Mouse (Mus musculus): ENCODE data around the gene Cd300a. TPM values are rescaled to one million over a fixed set of nuclear protein-coding genes. Genes with fewer than 3 reads are reported as not detected.
A peak's percentile ranks its signal among the peaks of the same experiment; 100 is the strongest.

The Cd300a gene
- polyA plus RNA-seq, 1 experiment from 2014 or later = 1.5 TPM

GRCm38 (mm10) chr11:114868280-114868679 lies 21.6 kb upstream of the Cd300a start:
- TF ChIP-seq EP300 (optimal IDR thresholded peaks at IDR 0.05) (no peak), CTCF (IDR thresholded peaks at IDR 0.05; ENCODE audit: low read depth) (no peak; the same call in 1 of the 2 replicates)
- Histone ChIP-seq H3K9ac (ENCODE audit: low read length) (no peak overlapping the region), H3K27ac (replicated peaks) (no peak overlapping the region), H3K4me1 (replicated peaks; ENCODE audit: control insufficient read depth, insufficient read depth) (0 out of 2 replicates have a peak, but pooled peaks cover 7% of the 10 kb centered on the region), H3K27me3 (ENCODE audit: control insufficient read depth, insufficient read depth, low read length) (no peaks in the 10 kb centered on the region), H3K4me2 (replicated peaks; ENCODE audit: low read depth) (no peak overlapping the region), H3K36me3 (ENCODE audit: control insufficient read depth, insufficient read depth, low read length) (no peaks in the 10 kb centered on the region), H3K9me3 (ENCODE audit: control insufficient read depth, low read length) (no peaks in the 10 kb centered on the region), H3K4me3 (ENCODE audit: low read depth, low read length) (no peak overlapping the region)
- ATAC-seq (ENCODE audit: low FRiP score, low TSS enrichment) = 0 out of 2 replicates have a peak, but pooled peaks have one; percentile 14
- no peak for DNase-seq (ENCODE audit: low spot score)
- 83% methylated on average over 12 of the region's 12 CpGs for WGBS

GRCm38 (mm10) chr11:114869787-114870186 lies 20.1 kb upstream of the Cd300a start:
- no peak for TF ChIP-seq EP300 (optimal IDR thresholded peaks at IDR 0.05)
- TF ChIP-seq CTCF (IDR thresholded peaks at IDR 0.05; ENCODE audit: low read depth) = no peak
- Histone ChIP-seq H3K27ac (replicated peaks) (no peak overlapping the region), H3K27me3 (ENCODE audit: control insufficient read depth, insufficient read depth, low read length) (no peaks in the 10 kb centered on the region), H3K36me3 (ENCODE audit: control insufficient read depth, insufficient read depth, low read length) (no peaks in the 10 kb centered on the region), H3K9ac (ENCODE audit: low read length) (no peak overlapping the region), H3K4me1 (replicated peaks; ENCODE audit: control insufficient read depth, insufficient read depth) (0 out of 2 replicates have a peak, but pooled peaks cover 7% of the 10 kb centered on the region), H3K4me2 (replicated peaks; ENCODE audit: low read depth) (no peak overlapping the region), H3K9me3 (ENCODE audit: control insufficient read depth, low read length) (no peaks in the 10 kb centered on the region), H3K4me3 (ENCODE audit: low read depth, low read length) (no peak overlapping the region)
- DNase-seq (ENCODE audit: low spot score) (no peak), ATAC-seq (ENCODE audit: low FRiP score, low TSS enrichment) (no peak)
- WGBS = 88% methylated on average over 1 of the region's 1 CpGs

- 89% methylated on average over 2 of the region's 2 CpGs for WGBS
- DNase-seq (ENCODE audit: low spot score) (no peak), ATAC-seq (ENCODE audit: low FRiP score, low TSS enrichment) (no peak)
- H3K4me2 ChIP-seq (replicated peaks; ENCODE audit: low read depth) = no peak overlapping the region
- H3K9ac ChIP-seq (ENCODE audit: low read length) = no peak overlapping the region
- no peak overlapping the region for H3K27ac ChIP-seq (replicated peaks)
- H3K4me3 ChIP-seq (ENCODE audit: low read depth, low read length) = no peak overlapping the region
- 0 out of 2 replicates have a peak, but pooled peaks cover 3% of the 10 kb centered on the region for H3K4me1 ChIP-seq (replicated peaks; ENCODE audit: control insufficient read depth, insufficient read depth)
- TF ChIP-seq EP300 (optimal IDR thresholded peaks at IDR 0.05) = no peak
- no peak for TF ChIP-seq CTCF (IDR thresholded peaks at IDR 0.05; ENCODE audit: low read depth)
- no peaks in the 10 kb centered on the region for H3K36me3 ChIP-seq (ENCODE audit: control insufficient read depth, insufficient read depth, low read length)
- no peaks in the 10 kb centered on the region for H3K27me3 ChIP-seq (ENCODE audit: control insufficient read depth, insufficient read depth, low read length)
- H3K9me3 ChIP-seq (ENCODE audit: control insufficient read depth, low read length) = no peaks in the 10 kb centered on the region
Measured at GRCm38 (mm10) chr11:114871540-114871939, 18.3 kb upstream of the Cd300a start.

GRCm38 (mm10) chr11:114873022-114873817 lies 16.6 kb upstream of the Cd300a start:
- Histone ChIP-seq H3K4me2 (replicated peaks; ENCODE audit: low read depth) (no peak overlapping the region), H3K9me3 (ENCODE audit: control insufficient read depth, low read length) (no peaks in the 10 kb centered on the region), H3K4me1 (replicated peaks; ENCODE audit: control insufficient read depth, insufficient read depth) (no peaks in the 10 kb centered on the region), H3K9ac (ENCODE audit: low read length) (no peak overlapping the region), H3K27ac (replicated peaks) (no peak overlapping the region), H3K27me3 (ENCODE audit: control insufficient read depth, insufficient read depth, low read length) (no peaks in the 10 kb centered on the region), H3K4me3 (ENCODE audit: low read depth, low read length) (no peak overlapping the region), H3K36me3 (ENCODE audit: control insufficient read depth, insufficient read depth, low read length) (no peaks in the 10 kb centered on the region)
- WGBS = 29% methylated on average over 6 of the region's 6 CpGs
- no peak for DNase-seq (ENCODE audit: low spot score)
- no peak for ATAC-seq (ENCODE audit: low FRiP score, low TSS enrichment)
- no peak for TF ChIP-seq EP300 (optimal IDR thresholded peaks at IDR 0.05)
- no peak for TF ChIP-seq CTCF (IDR thresholded peaks at IDR 0.05; ENCODE audit: low read depth)

GRCm38 (mm10) chr11:114874226-114875145 lies 15.4 kb upstream of the Cd300a start:
- no peak overlapping the region for H3K27ac ChIP-seq (replicated peaks)
- DNase-seq (ENCODE audit: low spot score) = no peak
- no peak overlapping the region for H3K4me2 ChIP-seq (replicated peaks; ENCODE audit: low read depth)
- H3K27me3 ChIP-seq (ENCODE audit: control insufficient read depth, insufficient read depth, low read length) = no peaks in the 10 kb centered on the region
- H3K4me1 ChIP-seq (replicated peaks; ENCODE audit: control insufficient read depth, insufficient read depth) = no peaks in the 10 kb centered on the region
- no peak for ATAC-seq (ENCODE audit: low FRiP score, low TSS enrichment)
- no peak overlapping the region for H3K9ac ChIP-seq (ENCODE audit: low read length)
- WGBS = 58% methylated on average over 9 of the region's 9 CpGs
- H3K36me3 ChIP-seq (ENCODE audit: control insufficient read depth, insufficient read depth, low read length) = no peaks in the 10 kb centered on the region
- no peaks in the 10 kb centered on the region for H3K9me3 ChIP-seq (ENCODE audit: control insufficient read depth, low read length)
- TF ChIP-seq CTCF (IDR thresholded peaks at IDR 0.05; ENCODE audit: low read depth) (no peak), EP300 (optimal IDR thresholded peaks at IDR 0.05) (no peak)
- H3K4me3 ChIP-seq (ENCODE audit: low read depth, low read length) = no peak overlapping the region
